Comparison of ENCODE assay signal across 10 mouse cellular contexts in genomic region chr4:141421423-141421822, GRCm38 (mm10). TPM values are rescaled to one million over a fixed set of nuclear protein-coding genes. Genes with fewer than 3 reads are reported as not detected.
A peak's percentile ranks its signal among the peaks of the same experiment; 100 is the strongest.
DNase-seq lines count a peak whose midpoint lies in the region; ATAC-seq lines count a peak whose summit lies in the region.
"Had no signal": no experiment of that assay in that cellular context is flagged by ENCODE, and none has a peak within 500 bp of the region (broad histone marks: within the 10 kb centered on the region; RNA-seq: fewer than 3 reads in every experiment).

No protein-coding gene starts in this region.

- H3K27ac ChIP-seq in embryonic facial prominence, embryonic 10.5 days (replicated peaks): 0 out of 2 replicates have a peak overlapping the region, but pooled peaks have one; percentile 32
- H3K27ac ChIP-seq in heart, embryonic 14.5 days (replicated peaks in 1 of 2; ENCODE audit: control insufficient read depth in 1 of 2, insufficient read depth in 1 of 2, low read depth in 2 of 2, low read length in 2 of 2): peak overlapping the region; percentile 97 to 99
- no peak overlapping the region for H3K27ac ChIP-seq in midbrain, embryonic 10.5 days (replicated peaks)

- H3K27me3 ChIP-seq in embryonic facial prominence, embryonic 10.5 days (replicated peaks; ENCODE audit: low read depth, poor library complexity, severe bottlenecking): peaks cover 60% of the 10 kb centered on the region
- no peaks in the 10 kb centered on the region for H3K27me3 ChIP-seq in heart, embryonic 14.5 days (ENCODE audit: control insufficient read depth, insufficient read depth, low read length)
- peaks cover 53% of the 10 kb centered on the region for H3K27me3 ChIP-seq in midbrain, embryonic 10.5 days (ENCODE audit: low read depth, poor library complexity, severe bottlenecking)
- H3K27me3 ChIP-seq: CH12.LX had no signal

- no peaks in the 10 kb centered on the region for H3K9me3 ChIP-seq in embryonic facial prominence, embryonic 10.5 days
- no peaks in the 10 kb centered on the region for H3K9me3 ChIP-seq in heart, embryonic 14.5 days (ENCODE audit: control insufficient read depth, low read length)
- H3K9me3 ChIP-seq in midbrain, embryonic 10.5 days (replicated peaks): no peaks in the 10 kb centered on the region

- no peaks in the 10 kb centered on the region for H3K36me3 ChIP-seq in embryonic facial prominence, embryonic 10.5 days (replicated peaks)
- H3K36me3 ChIP-seq in heart, embryonic 14.5 days (ENCODE audit: control insufficient read depth, insufficient read depth, low read length): peaks cover 28% of the 10 kb centered on the region
- H3K36me3 ChIP-seq in midbrain, embryonic 10.5 days: no peaks in the 10 kb centered on the region

- ATAC-seq in heart, embryonic 14.5 days (ENCODE audit: insufficient number of reproducible peaks, insufficient read depth, low FRiP score, low read depth): peak; percentile 66

- WGBS in embryonic facial prominence, embryonic 10.5 days: 74% methylated on average over 14 of the region's 14 CpGs
- WGBS in heart, embryonic 14.5 days: 14% methylated on average over 14 of the region's 14 CpGs
- 83% methylated on average over 14 of the region's 14 CpGs for WGBS in midbrain, embryonic 10.5 days

- peak overlapping the region; percentile 95 for H3K9ac ChIP-seq in heart, embryonic 14.5 days (ENCODE audit: low read length)

- DNase-seq in heart, adult 11 months: peak; percentile 99
- no peak for DNase-seq in heart, adult 8-10 months (ENCODE audit: low spot score)
- no peak for DNase-seq in embryonic facial prominence, embryonic 10.5 days (ENCODE audit: low spot score)
- DNase-seq in lung, postnatal 4 days: peak; percentile 59 to 80
- no peak for DNase-seq in natural killer cell, adult 2 months (ENCODE audit: low spot score in 2 of 2)
- DNase-seq in layer of hippocampus, adult 9-11 months: no peak
- no peak for DNase-seq in midbrain, embryonic 10.5 days (ENCODE audit: low spot score)

- H3K4me3 ChIP-seq in embryonic facial prominence, embryonic 10.5 days: no peak overlapping the region
- H3K4me3 ChIP-seq in heart, embryonic 14.5 days (ENCODE audit: control insufficient read depth in 1 of 2, insufficient read depth in 1 of 2, low read depth in 1 of 2, low read length in 2 of 2): peak overlapping the region; percentile 62 to 66
- H3K4me3 ChIP-seq in midbrain, embryonic 10.5 days: no peak overlapping the region
- H3K4me3 ChIP-seq: erythroblast, embryonic 14.5 days had no signal

- H3K4me1 ChIP-seq in embryonic facial prominence, embryonic 10.5 days: peaks cover 41% of the 10 kb centered on the region
- peaks cover 26 to 40% of the 10 kb centered on the region in 2 experiments for H3K4me1 ChIP-seq in heart, embryonic 14.5 days (ENCODE audit: control insufficient read depth in 2 of 2, insufficient read depth in 2 of 2, low read length in 2 of 2)
- peaks cover 24% of the 10 kb centered on the region for H3K4me1 ChIP-seq in midbrain, embryonic 10.5 days

- peak overlapping the region; percentile 93 for H3K4me2 ChIP-seq in heart, embryonic 14.5 days (ENCODE audit: low read length)

RNA-seq across cellular contexts. Expression of gene Hspb7, which starts 0.8 kb away (rescaled TPM):
- total RNA-seq in heart, adult 8-10 months (2022): 1,000 to 10,000 TPM; 1,512 to 1,942 (median 1,609) TPM
- polyA plus RNA-seq in embryonic facial prominence, embryonic 10.5 days (2016; fragmentation: Nextera tagmentation; extraction: Ambion mirVana): 0.15 TPM in 1 of 2 replicates, not detected in the other
- 172 and 266 TPM in 2 replicates for polyA plus RNA-seq in heart, embryonic 14.5 days (2014; fragmentation: Nextera tagmentation; extraction: Ambion mirVana)
- polyA plus RNA-seq in midbrain, embryonic 10.5 days (2016; fragmentation: Nextera tagmentation; extraction: Ambion mirVana): not detected in 2 replicates
- polyA plus RNA-seq: erythroblast, embryonic 14.5 days had no signal

RNA-seq across cellular contexts. Expression of gene Clcnkb, which starts 5.6 kb away (rescaled TPM):
- 1 to 10 TPM in 1 of 4 experiments, under 1 TPM in 3; 0.33 to 1.5 (median 0.59) TPM for total RNA-seq in heart, adult 8-10 months (2022)
- polyA plus RNA-seq in embryonic facial prominence, embryonic 10.5 days (2016; fragmentation: Nextera tagmentation; extraction: Ambion mirVana): 0.15 TPM in 1 of 2 replicates, not detected in the other
- 0.26 and 1.1 TPM in 2 replicates for polyA plus RNA-seq in heart, embryonic 14.5 days (2014; fragmentation: Nextera tagmentation; extraction: Ambion mirVana)
- not detected in 2 replicates for polyA plus RNA-seq in midbrain, embryonic 10.5 days (2016; fragmentation: Nextera tagmentation; extraction: Ambion mirVana)
- polyA plus RNA-seq: erythroblast, embryonic 14.5 days had no signal

RNA-seq across cellular contexts. Expression of gene Srarp, which starts 14.5 kb away (rescaled TPM):
- 1 to 10 TPM in 1 of 4 experiments, under 1 TPM in 3; 0.82 to 1.5 (median 0.93) TPM for total RNA-seq in heart, adult 8-10 months (2022)
- polyA plus RNA-seq in embryonic facial prominence, embryonic 10.5 days (2016; fragmentation: Nextera tagmentation; extraction: Ambion mirVana): not detected in 2 replicates
- not detected in 2 replicates for polyA plus RNA-seq in heart, embryonic 14.5 days (2014; fragmentation: Nextera tagmentation; extraction: Ambion mirVana)
- not detected in 2 replicates for polyA plus RNA-seq in midbrain, embryonic 10.5 days (2016; fragmentation: Nextera tagmentation; extraction: Ambion mirVana)
- total RNA-seq: CH12.LX had no signal
- polyA plus RNA-seq: erythroblast, embryonic 14.5 days had no signal

RNA-seq across cellular contexts. Expression of gene Clcnka, which starts 22.9 kb away (rescaled TPM):
- total RNA-seq in heart, adult 8-10 months (2022): not detected
- 0.21 and 0.37 TPM in 2 replicates for polyA plus RNA-seq in embryonic facial prominence, embryonic 10.5 days (2016; fragmentation: Nextera tagmentation; extraction: Ambion mirVana)
- polyA plus RNA-seq in heart, embryonic 14.5 days (2014; fragmentation: Nextera tagmentation; extraction: Ambion mirVana): not detected in 2 replicates
- polyA plus RNA-seq in midbrain, embryonic 10.5 days (2016; fragmentation: Nextera tagmentation; extraction: Ambion mirVana): not detected in 2 replicates
- total RNA-seq: CH12.LX had no signal
- polyA plus RNA-seq: erythroblast, embryonic 14.5 days had no signal

RNA-seq across cellular contexts. Expression of gene Zbtb17, which starts 23.0 kb away (rescaled TPM):
- 10 to 100 TPM; 24.8 to 28.4 (median 26.5) TPM for total RNA-seq in heart, adult 8-10 months (2022)
- 59.6 and 62.3 TPM in 2 replicates for polyA plus RNA-seq in embryonic facial prominence, embryonic 10.5 days (2016; fragmentation: Nextera tagmentation; extraction: Ambion mirVana)
- polyA plus RNA-seq in heart, embryonic 14.5 days (2014; fragmentation: Nextera tagmentation; extraction: Ambion mirVana): 16.2 and 18.8 TPM in 2 replicates
- 55.1 and 61.5 TPM in 2 replicates for polyA plus RNA-seq in midbrain, embryonic 10.5 days (2016; fragmentation: Nextera tagmentation; extraction: Ambion mirVana)

Comparison
In these comparisons a context has a peak if more than half of its experiments do, and no peak if none do; other contexts are left out.
1. DNase-seq: peak in heart, adult 11 months (single experiment) and lung, postnatal 4 days (2 of 2); none in heart, adult 8-10 months (single experiment), embryonic facial prominence, embryonic 10.5 days (single experiment), natural killer cell, adult 2 months (0 of 2), layer of hippocampus, adult 9-11 months (single experiment) and midbrain, embryonic 10.5 days (single experiment).
2. H3K4me3 ChIP-seq: peak in heart, embryonic 14.5 days (2 of 2); none in embryonic facial prominence, embryonic 10.5 days (single experiment) and midbrain, embryonic 10.5 days (single experiment).
3. RNA of gene Hspb7, which starts 0.8 kb away (polyA plus RNA-seq): 172 to 266 TPM in heart, embryonic 14.5 days; 0.15 TPM in embryonic facial prominence, embryonic 10.5 days and not detected in midbrain, embryonic 10.5 days; every median in the first group is over 100 times any median in the second.